Mouse (Mus musculus) myocyte (in vitro differentiated cells): Measurements from ENCODE around the gene Rprm. TPM values are rescaled to one million over a fixed set of nuclear protein-coding genes. Genes with fewer than 3 reads are reported as not detected.

Experiments
- H3K27me3 ChIP-seq: one replicate; pipeline ENCODE4 v1.6.1; 2011; ENCODE audit not compliant: control insufficient read depth, insufficient read depth, insufficient read length
- H3K36me3 ChIP-seq: one replicate; pipeline ENCODE4 v1.6.1; 2011; ENCODE audit not compliant: control insufficient read depth, insufficient read depth
- H3K4me2 ChIP-seq: one replicate; pipeline ENCODE4 v1.6.1; 2011; ENCODE audit warnings: low read depth, control low read depth
- H3K4me3 ChIP-seq: one replicate; pipeline ENCODE4 v1.5.1; 2011; ENCODE audit warnings: mild to moderate bottlenecking, control low read depth, moderate library complexity
- H3K79me2 ChIP-seq: one replicate; pipeline ENCODE4 v1.6.1; 2011; ENCODE audit not compliant: control insufficient read depth, insufficient read depth
- H3ac ChIP-seq: one replicate; pipeline ENCODE4 v1.6.1; 2011; ENCODE audit not compliant: control insufficient read depth, insufficient read length
- CEBPB ChIP-seq: IDR thresholded peaks from 2 replicates; pipeline ENCODE4 v1.6.1; 2011; ENCODE audit warnings: mild to moderate bottlenecking, moderate library complexity; ENCODE audit not compliant: poor library complexity, insufficient read depth, severe bottlenecking
- E2F4 ChIP-seq: IDR thresholded peaks from one replicate; pipeline ENCODE4 v1.6.1; 2011; ENCODE audit warnings: mild to moderate bottlenecking, control low read depth, moderate library complexity; ENCODE audit not compliant: insufficient read depth
- MAX ChIP-seq: IDR thresholded peaks from one replicate; pipeline ENCODE4 v1.6.1; 2011; ENCODE audit warnings: low read depth, mild to moderate bottlenecking, control low read depth
- MYOD1 ChIP-seq, 3 experiments: IDR thresholded peaks; one replicate each; pipeline ENCODE4 v1.6.1; 2011; ENCODE audit warnings: control low read depth in 2 of 3, low read depth in 2 of 3, mild to moderate bottlenecking in 2 of 3, moderate library complexity in 1 of 3; ENCODE audit not compliant: insufficient read length in 2 of 3, control insufficient read depth in 1 of 3
- MYOG ChIP-seq, 3 experiments: IDR thresholded peaks; one replicate each; pipeline ENCODE4 v1.6.1; 2011; ENCODE audit warnings: control low read depth in 2 of 3, low read depth in 2 of 3, mild to moderate bottlenecking in 2 of 3; ENCODE audit not compliant: insufficient read length in 2 of 3, control insufficient read depth in 1 of 3, insufficient read depth in 1 of 3
- POLR2A ChIP-seq: IDR thresholded peaks from one replicate; pipeline ENCODE4 v1.6.1; 2011; ENCODE audit warnings: low read depth, mild to moderate bottlenecking, control low read depth, moderate library complexity; ENCODE audit not compliant: insufficient read length
- POLR2AphosphoS2 ChIP-seq: IDR thresholded peaks from one replicate; pipeline ENCODE4 v1.6.1; 2011; ENCODE audit warnings: low read depth, control low read depth; ENCODE audit not compliant: insufficient read length
- REST ChIP-seq: IDR thresholded peaks from one replicate; pipeline ENCODE4 v1.6.1; 2011; ENCODE audit warnings: mild to moderate bottlenecking, control low read depth, moderate library complexity; ENCODE audit not compliant: insufficient read depth, insufficient read length
- SRF ChIP-seq: IDR thresholded peaks from one replicate; pipeline ENCODE4 v1.6.1; 2011; ENCODE audit warnings: low read depth; ENCODE audit not compliant: control insufficient read depth, insufficient read length
- TCF12 ChIP-seq: IDR thresholded peaks from one replicate; pipeline ENCODE4 v1.6.1; 2011; ENCODE audit warnings: mild to moderate bottlenecking, control low read depth; ENCODE audit not compliant: poor library complexity, insufficient read depth, severe bottlenecking
- TCF3 ChIP-seq: IDR thresholded peaks from one replicate; pipeline ENCODE4 v1.6.1; 2011; ENCODE audit warnings: low read depth, control low read depth; ENCODE audit not compliant: insufficient read length
- USF1 ChIP-seq: IDR thresholded peaks from one replicate; pipeline ENCODE4 v1.6.1; 2011; ENCODE audit warnings: low read depth, mild to moderate bottlenecking, control low read depth, moderate library complexity
- polyA plus RNA-seq: library from polyadenylated mRNA; unstranded; fragments of >200 nt; fragmentation: generic; extraction: Trizol; gene quantifications from one replicate; pipeline ENCODE4 v1.2.1, GENCODE M21; 2012; ENCODE audit warnings: missing spikeins

Rprm gene
- polyA plus RNA-seq, 1 experiment = 0.16 TPM

- H3K4me2 ChIP-seq = no peak overlapping the region
- TF ChIP-seq SRF = no peak
- no peak for TF ChIP-seq POLR2A
- TF ChIP-seq POLR2AphosphoS2 = no peak
- TF ChIP-seq CEBPB = no peak
- TF ChIP-seq REST = no peak
- no peak for TF ChIP-seq E2F4
- TF ChIP-seq MAX = no peak
- no peaks in the 10 kb centered on the region for H3K27me3 ChIP-seq
- H3K4me3 ChIP-seq = no peak overlapping the region
- no peaks in the 10 kb centered on the region for H3K36me3 ChIP-seq
- H3ac ChIP-seq = no peak overlapping the region
- H3K79me2 ChIP-seq = no peaks in the 10 kb centered on the region
These were observed 1.3 kb downstream of the Rprm start for GRCm38 (mm10) chr2:54083861-54084736.

- no peaks in the 10 kb centered on the region for H3K79me2 ChIP-seq
- no peaks in the 10 kb centered on the region for H3K27me3 ChIP-seq
- no peak overlapping the region for H3K4me3 ChIP-seq
- no peaks in the 10 kb centered on the region for H3K36me3 ChIP-seq
- H3ac ChIP-seq = no peak overlapping the region
- TF ChIP-seq TCF12 (no peak), CEBPB (no peak), POLR2A (no peak), POLR2AphosphoS2 (no peak)
- no peak overlapping the region for H3K4me2 ChIP-seq
These were observed 6.4 kb downstream of the Rprm start for GRCm38 (mm10) chr2:54078961-54079360.

- Histone ChIP-seq H3K4me2 (no peak overlapping the region), H3K36me3 (no peaks in the 10 kb centered on the region), H3ac (no peak overlapping the region), H3K79me2 (no peaks in the 10 kb centered on the region), H3K4me3 (no peak overlapping the region), H3K27me3 (no peaks in the 10 kb centered on the region)
- no peak for TF ChIP-seq USF1
- no peak for TF ChIP-seq TCF3
- TF ChIP-seq POLR2AphosphoS2 = no peak
- TF ChIP-seq POLR2A = no peak
These were observed 13.8 kb downstream of the Rprm start for GRCm38 (mm10) chr2:54071526-54071925.

- H3K36me3 ChIP-seq = no peaks in the 10 kb centered on the region
- H3K79me2 ChIP-seq = no peaks in the 10 kb centered on the region
- H3K4me3 ChIP-seq = no peak overlapping the region
- no peak overlapping the region for H3ac ChIP-seq
- no peak overlapping the region for H3K4me2 ChIP-seq
- TF ChIP-seq POLR2AphosphoS2 = no peak
- no peak for TF ChIP-seq SRF
- no peak for TF ChIP-seq REST
- no peak for TF ChIP-seq USF1
- TF ChIP-seq TCF3 = no peak
- TF ChIP-seq CEBPB = no peak
- TF ChIP-seq POLR2A = no peak
- TF ChIP-seq MAX = no peak
- no peak for TF ChIP-seq TCF12
- no peak for TF ChIP-seq MYOD1 (IDR thresholded peaks at IDR 0.05; ENCODE audit: control insufficient read depth in 1 of 3, insufficient read length in 2 of 3, low read depth in 2 of 3)
- TF ChIP-seq MYOG (IDR thresholded peaks at IDR 0.05; ENCODE audit: control insufficient read depth in 1 of 3, insufficient read depth in 1 of 3, insufficient read length in 2 of 3, low read depth in 2 of 3) = no peak
- no peak for TF ChIP-seq E2F4
- no peaks in the 10 kb centered on the region for H3K27me3 ChIP-seq
These were observed 22.9 kb downstream of the Rprm start for GRCm38 (mm10) chr2:54062421-54062820.

- Histone ChIP-seq H3ac (no peak overlapping the region), H3K79me2 (no peaks in the 10 kb centered on the region), H3K36me3 (no peaks in the 10 kb centered on the region), H3K27me3 (no peaks in the 10 kb centered on the region), H3K4me3 (no peak overlapping the region), H3K4me2 (no peak overlapping the region)
- TF ChIP-seq MAX (no peak), E2F4 (no peak), TCF3 (no peak), CEBPB (no peak), USF1 (no peak), MYOD1 (IDR thresholded peaks at IDR 0.05; ENCODE audit: control insufficient read depth in 1 of 3, insufficient read length in 2 of 3, low read depth in 2 of 3) (no peak), REST (no peak), POLR2A (no peak), SRF (no peak), TCF12 (no peak), POLR2AphosphoS2 (no peak), MYOG (IDR thresholded peaks at IDR 0.05; ENCODE audit: control insufficient read depth in 1 of 3, insufficient read depth in 1 of 3, insufficient read length in 2 of 3, low read depth in 2 of 3) (no peak)
These were observed 24.3 kb downstream of the Rprm start for GRCm38 (mm10) chr2:54061039-54061438.
